Mouse (Mus musculus): ENCODE data around the gene Arid3b.

Arid3b gene

DNA sequence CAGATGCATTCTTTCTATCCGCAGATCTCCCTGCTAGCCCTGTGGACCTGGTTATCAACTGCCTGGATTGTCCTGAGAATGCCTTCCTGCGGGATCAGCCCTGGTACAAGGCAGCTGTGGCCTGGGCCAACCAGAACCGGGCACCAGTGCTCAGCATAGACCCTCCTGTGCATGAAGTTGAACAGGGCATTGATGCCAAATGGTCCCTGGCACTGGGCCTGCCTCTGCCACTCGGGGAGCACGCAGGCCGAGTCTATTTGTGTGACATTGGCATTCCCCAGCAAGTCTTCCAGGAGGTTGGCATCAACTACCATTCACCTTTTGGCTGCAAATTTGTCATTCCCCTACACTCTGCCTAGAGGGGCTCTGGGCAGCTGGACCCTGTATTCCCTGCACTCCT, 88.5 kb downstream of the Arid3b start:
- DNase-seq (ENCODE audit: inconsistent ontology term): no peak

DNA sequence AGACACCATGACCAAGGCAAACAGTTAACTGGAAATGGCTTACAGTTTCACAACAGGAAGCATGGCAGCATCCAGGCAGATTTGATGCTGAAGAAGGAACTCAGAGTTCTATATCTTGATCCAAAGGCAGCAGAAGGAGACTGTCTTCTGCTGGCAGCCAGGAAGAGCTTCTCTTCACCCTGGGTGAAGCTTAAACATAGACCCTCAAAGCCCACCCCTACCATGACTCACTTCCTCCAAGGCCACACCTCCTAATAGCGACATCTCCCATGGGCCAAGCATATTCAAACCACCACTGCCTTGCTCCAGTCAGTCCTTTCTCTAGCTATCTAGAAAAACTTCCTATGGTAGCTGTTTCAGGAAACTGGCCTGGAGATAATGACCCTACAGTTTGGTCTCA, 89.5 kb downstream of the Arid3b start:
- no peak for DNase-seq (ENCODE audit: inconsistent ontology term)

- DNase-seq (ENCODE audit: inconsistent ontology term): no peak
Measured at GRCm38 (mm10) chr9:57744462-57745091, 92.0 kb downstream of the Arid3b start.

Data from Muller cell, postnatal 12 days (primary cell).